Mouse (Mus musculus) midbrain, embryonic 14.5 days (tissue): ENCODE measurements around the gene Hsdl2. TPM values are rescaled to one million over a fixed set of nuclear protein-coding genes. Genes with fewer than 3 reads are reported as not detected.

ENCODE experiments used
- ATAC-seq: fragments of 200-750 bp; cut with Nextera tagmentation; 2 replicates; pipeline ENCODE4 v1.8.0; 2017; ENCODE audit warnings: moderate number of reproducible peaks, moderate library complexity; ENCODE audit not compliant: low FRiP score, low TSS enrichment
- DNase-seq: peaks from one replicate; pipeline ENCODE4 v3.0.0-alpha.2; 2015
- H3K27ac ChIP-seq: fragments of 300-500 bp; sonication (generic); replicated peaks from 2 replicates; pipeline ENCODE4 v1.5.1; 2014; ENCODE audit warnings: mild to moderate bottlenecking, low read depth, low read length, moderate library complexity
- H3K27me3 ChIP-seq: fragments of 300-500 bp; sonication (generic); 2 replicates; pipeline ENCODE4 v1.6.1; 2014; ENCODE audit warnings: low read length, control low read depth, mixed read lengths; ENCODE audit not compliant: control insufficient read depth, insufficient read depth
- H3K36me3 ChIP-seq: fragments of 300-500 bp; sonication (generic); 2 replicates; pipeline ENCODE4 v1.6.1; 2014; ENCODE audit warnings: low read length, control low read depth; ENCODE audit not compliant: control insufficient read depth, insufficient read depth
- H3K4me1 ChIP-seq: fragments of 300-500 bp; sonication (generic); 2 replicates; pipeline ENCODE4 v1.6.1; 2014; ENCODE audit warnings: mild to moderate bottlenecking, antibody characterized with exemption, low read length, control low read depth; ENCODE audit not compliant: control insufficient read depth, insufficient read depth
- H3K4me2 ChIP-seq: fragments of 300-500 bp; sonication (generic); 2 replicates; pipeline ENCODE4 v1.6.1; 2014; ENCODE audit warnings: mild to moderate bottlenecking, low read length, moderate library complexity
- H3K4me3 ChIP-seq: fragments of 300-500 bp; sonication (generic); replicated peaks from 2 replicates; pipeline ENCODE4 v1.5.1; 2014; ENCODE audit warnings: low read depth, low read length
- H3K9ac ChIP-seq: fragments of 300-500 bp; sonication (generic); replicated peaks from 2 replicates; pipeline ENCODE4 v1.6.1; 2014; ENCODE audit warnings: mild to moderate bottlenecking, low read length, moderate library complexity
- H3K9me3 ChIP-seq: fragments of 300-500 bp; sonication (generic); 2 replicates; pipeline ENCODE4 v1.6.1; 2016; ENCODE audit warnings: low read length, control low read depth, mixed read lengths; ENCODE audit not compliant: control insufficient read depth
- WGBS: fragments of 180-500 bp; shearing (Covaris S2); extraction: QIAGEN DNeasy Blood & Tissue Kit; methylation state at CpG from one replicate; pipeline ENCODE4 v1.1.7; 2014; 5-methylcytosine and 5-hydroxymethylcytosine counted together
- polyA plus RNA-seq: library from polyadenylated mRNA; unstranded; fragments of >200 nt; fragmentation: Nextera tagmentation; extraction: Ambion mirVana; gene quantifications from 2 replicates; pipeline ENCODE4 v1.2.1, GENCODE M21; 2014

The Hsdl2 gene
- polyA plus RNA-seq, 1 experiment from 2014 or later, result 31.7 TPM

GRCm38 (mm10) chr4:59625998-59626910, 44.9 kb downstream of the Hsdl2 start, which contains the start of gene E130308A19Rik:
E130308A19Rik (plus strand) TSS chr4:59626211.
- DNase-seq, result peak; percentile 93
- Histone ChIP-seq H3K4me3 (peak within 1 kb of the TSS; percentile 97), H3K27me3 (no peaks in the 10 kb centered on the region), H3K27ac (peak within 1 kb of the TSS; percentile 93), H3K9ac (peak within 1 kb of the TSS; percentile 92), H3K4me2 (peak within 1 kb of the TSS; percentile 69), H3K4me1 (peaks cover 28% of the 10 kb centered on the region), H3K9me3 (no peaks in the 10 kb centered on the region), H3K36me3 (no peaks in the 10 kb centered on the region)
- under 1% methylated on average over 91 of the region's 120 CpGs for WGBS
- peak; percentile 93 for ATAC-seq

DNA sequence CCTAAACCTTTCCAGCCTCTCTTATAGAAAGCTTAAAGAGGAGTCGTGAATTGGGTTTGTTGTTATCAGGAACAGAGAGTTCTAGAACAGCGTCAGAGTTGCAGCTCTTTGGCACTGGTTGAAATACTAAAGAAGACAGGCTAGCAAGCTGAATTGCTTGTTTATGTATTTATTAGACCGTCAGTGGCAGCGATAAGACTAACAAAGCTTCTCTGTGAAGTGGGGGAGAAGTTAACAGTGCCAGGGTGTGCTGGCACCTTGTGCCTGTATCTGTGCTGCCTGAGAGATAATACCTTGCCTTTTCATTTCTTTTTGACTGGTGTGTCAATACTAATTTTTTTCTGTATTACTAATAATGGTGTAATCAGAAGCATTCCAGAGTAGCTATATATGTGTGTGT, 46.9 kb downstream of the Hsdl2 start:
- Histone ChIP-seq H3K4me2 (peak overlapping the region; percentile 17), H3K9ac (no peak overlapping the region)

GRCm38 (mm10) chr4:59629076-59629874, 47.9 kb downstream of the Hsdl2 start:
- Histone ChIP-seq H3K4me1 (peaks cover 28% of the 10 kb centered on the region), H3K9me3 (no peaks in the 10 kb centered on the region), H3K36me3 (no peaks in the 10 kb centered on the region), H3K9ac (no peak overlapping the region), H3K4me2 (peak overlapping the region; percentile 27), H3K4me3 (no peak overlapping the region), H3K27ac (peak overlapping the region; percentile 6; the same call in 1 of the 2 replicates), H3K27me3 (no peaks in the 10 kb centered on the region)
- DNase-seq (peak; percentile 56), ATAC-seq (no peak)
- WGBS, result 6% methylated on average over 7 of the region's 7 CpGs

More for the DNA sequence above, 46.9 kb downstream of the Hsdl2 start:
- Histone ChIP-seq H3K9me3 (no peaks in the 10 kb centered on the region), H3K27ac (no peak overlapping the region), H3K4me3 (no peak overlapping the region), H3K4me1 (peaks cover 28% of the 10 kb centered on the region), H3K36me3 (no peaks in the 10 kb centered on the region), H3K27me3 (no peaks in the 10 kb centered on the region)
- WGBS, result 53% methylated on average over 4 of the region's 4 CpGs
- DNase-seq (no peak), ATAC-seq (no peak)

- H3K4me3 ChIP-seq, result no peak overlapping the region
- DNase-seq (no peak), ATAC-seq (no peak)
- 46% methylated on average over 9 of the region's 9 CpGs for WGBS
- no peak overlapping the region for H3K27ac ChIP-seq
- H3K27me3 ChIP-seq, result no peaks in the 10 kb centered on the region
- H3K4me2 ChIP-seq, result no peak overlapping the region; the same call in 1 of the 2 replicates
- peaks cover 28% of the 10 kb centered on the region for H3K4me1 ChIP-seq
- no peaks in the 10 kb centered on the region for H3K36me3 ChIP-seq
- H3K9ac ChIP-seq, result no peak overlapping the region
- H3K9me3 ChIP-seq, result no peaks in the 10 kb centered on the region
Observed at GRCm38 (mm10) chr4:59630122-59630521, 48.8 kb downstream of the Hsdl2 start.

DNA sequence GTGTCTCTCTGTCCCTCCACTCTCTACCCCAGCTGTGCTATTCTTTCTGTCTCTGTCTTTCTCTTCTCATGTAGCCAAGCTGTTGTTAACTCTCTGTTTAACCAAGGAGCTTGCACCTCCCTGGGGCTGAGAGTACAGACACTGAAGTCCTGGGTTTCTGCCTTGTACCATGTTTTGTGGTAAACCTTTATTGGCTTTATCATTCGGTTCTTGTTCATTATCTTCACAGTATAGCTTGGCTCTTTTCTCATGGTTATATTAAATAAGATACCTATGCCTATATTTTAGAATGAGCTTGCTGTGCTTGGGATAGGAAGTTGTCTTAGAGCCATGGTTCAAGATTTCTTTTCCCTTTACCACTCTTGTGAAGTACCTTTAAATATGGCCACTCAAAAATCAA, 53.2 kb downstream of the Hsdl2 start:
- 82% methylated on average over 1 of the region's 1 CpGs for WGBS
- Histone ChIP-seq H3K4me2 (no peak overlapping the region), H3K36me3 (no peaks in the 10 kb centered on the region), H3K4me1 (peaks cover 10% of the 10 kb centered on the region; the same call in 1 of the 2 replicates), H3K9me3 (no peaks in the 10 kb centered on the region), H3K27ac (no peak overlapping the region), H3K27me3 (no peaks in the 10 kb centered on the region), H3K4me3 (no peak overlapping the region), H3K9ac (no peak overlapping the region)
- ATAC-seq (no peak), DNase-seq (no peak)

GRCm38 (mm10) chr4:59639163-59639562, 57.8 kb downstream of the Hsdl2 start:
- ATAC-seq (no peak), DNase-seq (no peak)
- no peak overlapping the region for H3K4me2 ChIP-seq
- H3K9ac ChIP-seq, result no peak overlapping the region
- no peaks in the 10 kb centered on the region for H3K36me3 ChIP-seq
- H3K4me3 ChIP-seq, result no peak overlapping the region
- H3K27ac ChIP-seq, result no peak overlapping the region
- no peaks in the 10 kb centered on the region for H3K9me3 ChIP-seq
- H3K4me1 ChIP-seq, result peaks cover 10% of the 10 kb centered on the region; the same call in 1 of the 2 replicates
- no peaks in the 10 kb centered on the region for H3K27me3 ChIP-seq

DNA sequence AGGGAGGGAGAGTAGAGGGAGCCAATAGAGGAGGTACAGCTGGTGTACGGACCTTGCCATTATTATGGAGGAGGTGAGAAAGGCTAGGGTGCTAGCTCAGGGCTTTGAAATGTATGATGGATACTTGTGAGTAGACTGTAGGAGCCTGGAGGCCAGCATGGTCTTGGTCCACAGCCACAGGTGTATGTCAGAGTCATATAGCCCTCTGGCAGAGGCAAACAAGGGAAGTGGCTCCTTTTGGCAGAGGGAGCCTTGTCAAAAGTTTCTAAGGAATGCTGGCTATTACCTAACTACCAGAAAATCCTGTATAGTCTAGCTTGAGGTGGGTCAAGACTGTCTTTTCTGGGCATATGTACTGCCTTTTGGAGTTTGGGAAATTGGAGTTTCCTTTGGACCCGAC, 59.4 kb downstream of the Hsdl2 start:
- Histone ChIP-seq H3K4me3 (no peak overlapping the region), H3K4me2 (no peak overlapping the region), H3K9ac (no peak overlapping the region), H3K9me3 (no peaks in the 10 kb centered on the region), H3K27me3 (no peaks in the 10 kb centered on the region), H3K4me1 (peaks cover 13% of the 10 kb centered on the region; the same call in 1 of the 2 replicates), H3K27ac (no peak overlapping the region), H3K36me3 (no peaks in the 10 kb centered on the region)
- 99% methylated on average over 2 of the region's 2 CpGs for WGBS
- ATAC-seq (no peak), DNase-seq (no peak)

GRCm38 (mm10) chr4:59642039-59642438, 60.7 kb downstream of the Hsdl2 start:
- Histone ChIP-seq H3K36me3 (no peaks in the 10 kb centered on the region), H3K4me3 (no peak overlapping the region), H3K4me1 (peaks cover 13% of the 10 kb centered on the region; the same call in 1 of the 2 replicates), H3K9ac (no peak overlapping the region), H3K9me3 (no peaks in the 10 kb centered on the region), H3K4me2 (no peak overlapping the region), H3K27me3 (no peaks in the 10 kb centered on the region), H3K27ac (no peak overlapping the region)
- ATAC-seq (no peak), DNase-seq (no peak)
- 88% methylated on average over 3 of the region's 3 CpGs for WGBS
